Mouse (Mus musculus) C2C12 (cell line): ENCODE measurements at regions not wholly inside any gene's neighbourhood (a gene's known extent, or its start where the extent isn't known, plus 50 kb on each side); places are given as distances from the start of the nearest gene placed in this dataset.

Experiments
- CTCF ChIP-seq: IDR thresholded peaks from one replicate; pipeline ENCODE4 v1.5.1; 2011; ENCODE audit not compliant: control insufficient read depth, insufficient read depth, insufficient read length
- FOSL1 ChIP-seq: IDR thresholded peaks from one replicate; pipeline ENCODE4 v1.8.0; 2011; ENCODE audit warnings: mild to moderate bottlenecking, low read length; ENCODE audit not compliant: poor library complexity, insufficient read depth, severe bottlenecking
- MYOD1 ChIP-seq: IDR thresholded peaks from one replicate; pipeline ENCODE4 v1.6.1; 2011; ENCODE audit warnings: low read depth; ENCODE audit not compliant: control insufficient read depth, insufficient read length
- MYOG ChIP-seq: IDR thresholded peaks from one replicate; pipeline ENCODE4 v1.6.1; 2011; ENCODE audit not compliant: control insufficient read depth, insufficient read length; ENCODE audit errors: extremely low read depth
- USF1 ChIP-seq: IDR thresholded peaks from one replicate; pipeline ENCODE4 v1.6.1; 2011; ENCODE audit warnings: low read depth, mild to moderate bottlenecking, control low read depth, moderate library complexity

DNA sequence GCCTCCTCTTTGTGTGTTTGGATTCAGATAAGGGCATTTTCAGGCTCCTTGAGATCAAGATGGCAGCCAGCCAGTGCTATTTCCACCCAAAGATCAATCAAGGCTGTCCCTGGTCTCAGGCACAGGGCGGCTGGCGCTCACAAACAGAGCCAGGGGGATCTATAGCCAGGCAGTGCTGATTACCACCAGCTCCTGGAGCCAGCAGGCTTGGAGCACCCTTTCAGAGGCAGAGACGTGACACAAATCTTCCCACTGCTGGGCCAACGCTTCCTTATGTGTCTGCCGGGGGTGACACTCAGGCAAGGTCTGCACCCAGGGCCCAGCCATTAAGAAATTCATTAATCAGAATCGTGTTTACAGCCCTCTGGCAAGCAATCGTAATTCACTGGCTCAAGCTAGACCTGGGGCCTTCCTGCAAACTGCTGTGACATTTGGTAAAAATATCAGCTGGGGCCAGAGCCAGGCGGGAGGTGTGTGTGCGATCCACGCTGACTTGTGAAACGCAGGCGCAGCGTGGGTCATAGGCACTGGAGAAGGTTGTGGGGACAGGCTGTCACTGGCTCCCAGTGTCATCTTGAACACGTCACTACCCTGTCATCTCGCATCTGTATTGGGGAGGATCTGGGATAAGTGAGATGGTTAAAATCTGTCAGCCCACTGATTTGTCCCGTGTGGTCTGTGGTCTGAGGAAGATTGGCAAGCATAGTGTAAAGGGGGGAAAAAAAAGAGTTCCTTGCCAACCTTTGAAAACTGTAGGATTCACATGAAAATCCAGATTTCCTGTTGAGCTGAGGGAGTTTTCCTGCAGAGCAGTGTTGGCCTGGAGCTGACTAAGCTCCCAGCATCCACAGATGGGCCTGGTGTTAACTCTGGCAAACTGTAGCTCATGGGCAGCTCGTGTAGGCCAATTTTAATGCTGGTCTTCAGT lies 56.5 kb upstream of the Tle3 start:
- no peak for TF ChIP-seq CTCF
- no peak for TF ChIP-seq USF1
- no peak for TF ChIP-seq MYOD1
- no peak for TF ChIP-seq MYOG
- TF ChIP-seq FOSL1, result no peak
